Mouse (Mus musculus): ENCODE results near the gene Sptssb.

- 0 out of 2 replicates have a peak, but pooled peaks have one; percentile 11 for TF ChIP-seq CTCF (IDR thresholded peaks at IDR 0.05)
- TF ChIP-seq EP300 (IDR thresholded peaks at IDR 0.05): no peak
Observed at GRCm38 (mm10) chr3:69901874-69902381, 42.2 kb upstream of the Sptssb start.
